Mouse (Mus musculus) limb, embryonic 15.5 days (tissue): ENCODE data around the gene Gabpb2. TPM values are rescaled to one million over a fixed set of nuclear protein-coding genes. Genes with fewer than 3 reads are reported as not detected.

Experiments
- ATAC-seq: fragments of 200-750 bp; cut with Nextera tagmentation; 2 replicates; pipeline ENCODE4 v1.8.0; 2017; ENCODE audit warnings: low read depth, moderate TSS enrichment; ENCODE audit not compliant: insufficient number of reproducible peaks, low FRiP score, low TSS enrichment
- H3K27ac ChIP-seq: fragments of 300-500 bp; sonication (generic); 2 replicates; pipeline ENCODE4 v1.5.1; 2015; ENCODE audit warnings: moderate library complexity, mild to moderate bottlenecking, inconsistent platforms
- H3K27me3 ChIP-seq: fragments of 300-500 bp; sonication (generic); 2 replicates; pipeline ENCODE4 v1.6.1; 2015; ENCODE audit warnings: inconsistent platforms
- H3K36me3 ChIP-seq: fragments of 300-500 bp; sonication (generic); 2 replicates; pipeline ENCODE4 v1.6.1; 2015; ENCODE audit warnings: inconsistent platforms
- H3K4me1 ChIP-seq: fragments of 300-500 bp; sonication (generic); 2 replicates; pipeline ENCODE4 v1.6.1; 2015; ENCODE audit warnings: inconsistent platforms
- H3K4me2 ChIP-seq: fragments of 300-500 bp; sonication (generic); 2 replicates; pipeline ENCODE4 v1.6.1; 2015; ENCODE audit warnings: mild to moderate bottlenecking, inconsistent platforms
- H3K4me3 ChIP-seq: fragments of 300-500 bp; sonication (generic); 2 replicates; pipeline ENCODE4 v1.5.1; 2015; ENCODE audit warnings: mild to moderate bottlenecking, inconsistent platforms
- H3K9ac ChIP-seq: fragments of 300-500 bp; sonication (generic); 2 replicates; pipeline ENCODE4 v1.6.1; 2015; ENCODE audit warnings: inconsistent platforms
- H3K9me3 ChIP-seq: fragments of 300-500 bp; sonication (generic); 2 replicates; pipeline ENCODE4 v1.6.1; 2016; ENCODE audit warnings: inconsistent platforms
- WGBS: fragments of 180-500 bp; shearing (Covaris S2); methylation state at CpG from one replicate; pipeline ENCODE4 v1.1.7; 2015; 5-methylcytosine and 5-hydroxymethylcytosine counted together
- polyA plus RNA-seq: library from polyadenylated mRNA; unstranded; fragments of >200 nt; fragmentation: Nextera tagmentation; extraction: Ambion mirVana; gene quantifications from 2 replicates; pipeline ENCODE4 v1.2.1, GENCODE M21; 2015

Gene Gabpb2
- polyA plus RNA-seq, 1 experiment from 2014 or later: 10.4 TPM

DNA sequence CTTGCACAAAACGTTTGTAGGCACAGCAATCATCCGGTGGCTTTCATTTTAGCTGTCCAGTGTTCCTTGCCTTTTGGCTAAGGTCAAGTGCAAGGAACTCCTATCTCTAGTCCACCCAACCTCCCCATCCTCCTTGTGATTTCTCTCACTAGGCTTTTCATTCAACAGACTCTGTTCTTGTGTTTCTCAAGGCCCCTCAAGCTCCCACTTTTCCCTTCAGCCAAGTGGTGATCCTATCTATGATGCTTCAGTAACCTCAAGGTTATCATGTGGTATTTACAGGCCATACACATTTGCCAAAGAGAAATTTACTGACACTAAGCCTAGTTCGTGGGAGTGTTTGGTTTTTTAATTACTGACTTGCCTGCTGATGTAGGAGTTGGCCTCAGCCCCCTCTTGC, 37.8 kb downstream of the Gabpb2 start:
- Histone ChIP-seq H3K4me2 (no peak overlapping the region), H3K27me3 (no peaks in the 10 kb centered on the region), H3K4me3 (no peak overlapping the region), H3K4me1 (no peaks in the 10 kb centered on the region), H3K36me3 (peaks cover 22% of the 10 kb centered on the region), H3K9ac (no peak overlapping the region), H3K9me3 (no peaks in the 10 kb centered on the region), H3K27ac (no peak overlapping the region)
- no peak for ATAC-seq
- WGBS: 65% methylated on average over 3 of the region's 3 CpGs

GRCm38 (mm10) chr3:95178948-95179347, 38.8 kb downstream of the Gabpb2 start:
- Histone ChIP-seq H3K27me3 (peaks cover 3% of the 10 kb centered on the region; the same call in 1 of the 2 replicates), H3K9ac (no peak overlapping the region), H3K4me2 (no peak overlapping the region), H3K4me3 (no peak overlapping the region), H3K36me3 (peaks cover 12% of the 10 kb centered on the region), H3K9me3 (no peaks in the 10 kb centered on the region), H3K27ac (no peak overlapping the region), H3K4me1 (peaks cover 4% of the 10 kb centered on the region)
- 80% methylated on average over 5 of the region's 5 CpGs for WGBS
- no peak for ATAC-seq

- no peak overlapping the region for H3K4me3 ChIP-seq
- H3K4me1 ChIP-seq: peaks cover 17% of the 10 kb centered on the region
- ATAC-seq: no peak
- H3K9me3 ChIP-seq: no peaks in the 10 kb centered on the region
- no peak overlapping the region for H3K4me2 ChIP-seq
- H3K27ac ChIP-seq: no peak overlapping the region
- peaks cover 14% of the 10 kb centered on the region for H3K36me3 ChIP-seq
- peaks cover 14% of the 10 kb centered on the region for H3K27me3 ChIP-seq
- no peak overlapping the region for H3K9ac ChIP-seq
- 55% methylated on average over 6 of the region's 6 CpGs for WGBS
Measured at GRCm38 (mm10) chr3:95177583-95177982, 40.1 kb downstream of the Gabpb2 start.

GRCm38 (mm10) chr3:95176500-95176899, 41.2 kb downstream of the Gabpb2 start:
- H3K4me3 ChIP-seq: no peak overlapping the region
- ATAC-seq: no peak
- WGBS: 68% methylated on average over 3 of the region's 3 CpGs
- no peak overlapping the region for H3K4me2 ChIP-seq
- no peak overlapping the region for H3K27ac ChIP-seq
- H3K27me3 ChIP-seq: peaks cover 25% of the 10 kb centered on the region
- H3K4me1 ChIP-seq: peaks cover 20% of the 10 kb centered on the region
- H3K36me3 ChIP-seq: peaks cover 19% of the 10 kb centered on the region
- H3K9me3 ChIP-seq: no peaks in the 10 kb centered on the region
- no peak overlapping the region for H3K9ac ChIP-seq

DNA sequence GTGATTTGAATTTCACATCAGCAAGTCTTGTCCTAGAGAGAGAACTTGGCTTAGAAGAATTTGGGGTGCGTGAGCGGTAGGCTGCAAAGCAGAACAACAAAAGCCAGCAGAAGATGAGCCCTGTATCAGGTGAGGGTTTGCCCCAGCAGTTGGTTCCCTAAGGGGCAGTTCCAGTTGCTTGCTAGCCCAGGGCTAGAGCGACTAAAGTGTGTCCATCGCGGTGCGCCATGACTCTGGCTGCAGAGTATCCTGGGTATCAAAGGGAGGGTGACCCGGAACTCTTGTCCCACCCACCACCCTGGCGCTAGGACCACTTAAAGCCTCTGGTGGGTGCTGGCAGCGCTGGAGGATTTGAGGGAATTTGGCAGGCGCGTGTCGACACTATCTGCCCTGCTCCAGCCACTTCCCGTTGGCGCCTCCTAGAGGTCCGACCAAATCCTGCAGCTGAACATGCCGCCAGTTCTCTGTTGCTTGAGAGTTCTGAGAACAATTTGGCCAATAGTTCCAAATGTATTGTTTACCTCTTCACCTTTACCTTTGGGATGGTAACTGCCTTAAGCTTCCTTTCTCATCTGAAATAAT, 43.6 kb downstream of the Gabpb2 start:
- H3K4me1 ChIP-seq: peaks cover 20% of the 10 kb centered on the region
- peak overlapping the region; percentile 41 for H3K4me2 ChIP-seq
- H3K27ac ChIP-seq: no peak overlapping the region
- H3K9ac ChIP-seq: peak overlapping the region; percentile 20; the same call in 1 of the 2 replicates
- WGBS: 22% methylated on average over 16 of the region's 16 CpGs
- H3K27me3 ChIP-seq: peaks cover 44% of the 10 kb centered on the region
- no peaks in the 10 kb centered on the region for H3K9me3 ChIP-seq
- H3K36me3 ChIP-seq: peaks cover 42% of the 10 kb centered on the region
- ATAC-seq: no peak
- peak overlapping the region; percentile 28; the same call in 1 of the 2 replicates for H3K4me3 ChIP-seq

- Histone ChIP-seq H3K27ac (no peak overlapping the region), H3K9ac (peak overlapping the region; percentile 20; the same call in 1 of the 2 replicates), H3K9me3 (no peaks in the 10 kb centered on the region), H3K4me1 (peaks cover 20% of the 10 kb centered on the region), H3K4me2 (peak overlapping the region; percentile 41), H3K27me3 (peaks cover 44% of the 10 kb centered on the region), H3K4me3 (peak overlapping the region; percentile 28), H3K36me3 (peaks cover 49% of the 10 kb centered on the region)
- WGBS: 22% methylated on average over 58 of the region's 58 CpGs
- ATAC-seq: no peak
Measured at GRCm38 (mm10) chr3:95173256-95173949, 44.3 kb downstream of the Gabpb2 start.

- no peaks in the 10 kb centered on the region for H3K9me3 ChIP-seq
- H3K4me3 ChIP-seq: peak overlapping the region; percentile 28; the same call in 1 of the 2 replicates
- H3K4me1 ChIP-seq: peaks cover 20% of the 10 kb centered on the region
- peaks cover 57% of the 10 kb centered on the region for H3K36me3 ChIP-seq
- no peak overlapping the region for H3K27ac ChIP-seq
- no peak overlapping the region for H3K4me2 ChIP-seq
- peaks cover 44% of the 10 kb centered on the region for H3K27me3 ChIP-seq
- no peak overlapping the region for H3K9ac ChIP-seq
- no peak for ATAC-seq
- WGBS: 47% methylated on average over 80 of the region's 84 CpGs
Measured at GRCm38 (mm10) chr3:95172526-95173255, 45.0 kb downstream of the Gabpb2 start.

DNA sequence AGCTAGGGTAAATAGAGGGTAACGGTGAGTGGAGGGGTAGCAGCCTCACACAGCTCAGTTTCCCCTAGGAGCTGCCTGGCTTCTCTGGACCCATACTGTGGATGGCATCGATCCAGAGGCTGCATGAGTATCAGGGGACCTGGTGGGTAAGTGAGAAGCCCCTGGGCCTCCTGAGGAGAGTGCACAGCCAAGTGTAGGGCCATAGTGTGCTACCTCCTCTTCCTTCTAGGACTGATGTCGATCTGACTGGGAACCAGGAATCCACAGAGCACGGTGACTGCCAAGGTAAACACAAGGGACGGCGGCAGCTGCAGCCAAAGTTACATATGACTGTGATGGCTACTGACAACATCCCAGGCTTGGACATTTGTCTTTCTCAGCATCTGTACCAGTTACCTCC, 46.6 kb downstream of the Gabpb2 start:
- H3K4me2 ChIP-seq: no peak overlapping the region
- no peak overlapping the region for H3K9ac ChIP-seq
- 64% methylated on average over 6 of the region's 6 CpGs for WGBS
- H3K36me3 ChIP-seq: peaks cover 72% of the 10 kb centered on the region
- H3K27ac ChIP-seq: no peak overlapping the region
- no peak for ATAC-seq
- H3K4me1 ChIP-seq: peaks cover 20% of the 10 kb centered on the region
- no peak overlapping the region for H3K4me3 ChIP-seq
- H3K9me3 ChIP-seq: no peaks in the 10 kb centered on the region
- peaks cover 44% of the 10 kb centered on the region for H3K27me3 ChIP-seq

- no peak overlapping the region for H3K9ac ChIP-seq
- peaks cover 79% of the 10 kb centered on the region for H3K36me3 ChIP-seq
- H3K27me3 ChIP-seq: peaks cover 44% of the 10 kb centered on the region
- H3K4me1 ChIP-seq: peaks cover 20% of the 10 kb centered on the region
- no peak overlapping the region for H3K4me2 ChIP-seq
- no peak overlapping the region for H3K27ac ChIP-seq
- ATAC-seq: no peak
- no peaks in the 10 kb centered on the region for H3K9me3 ChIP-seq
- whole genome bisulfite sequencing: 92% methylated on average over 10 of the region's 10 CpGs
- H3K4me3 ChIP-seq: no peak overlapping the region
Measured at GRCm38 (mm10) chr3:95169996-95170395, 47.7 kb downstream of the Gabpb2 start.

- Histone ChIP-seq H3K9me3 (no peaks in the 10 kb centered on the region), H3K4me1 (peaks cover 33% of the 10 kb centered on the region), H3K27me3 (peaks cover 4% of the 10 kb centered on the region), H3K36me3 (peaks cover 52% of the 10 kb centered on the region), H3K27ac (no peak overlapping the region), H3K9ac (no peak overlapping the region), H3K4me3 (no peak overlapping the region), H3K4me2 (no peak overlapping the region)
- ATAC-seq: no peak
- 84% methylated on average over 5 of the region's 5 CpGs for WGBS
Measured at GRCm38 (mm10) chr3:95164840-95165239, 52.9 kb downstream of the Gabpb2 start.

DNA sequence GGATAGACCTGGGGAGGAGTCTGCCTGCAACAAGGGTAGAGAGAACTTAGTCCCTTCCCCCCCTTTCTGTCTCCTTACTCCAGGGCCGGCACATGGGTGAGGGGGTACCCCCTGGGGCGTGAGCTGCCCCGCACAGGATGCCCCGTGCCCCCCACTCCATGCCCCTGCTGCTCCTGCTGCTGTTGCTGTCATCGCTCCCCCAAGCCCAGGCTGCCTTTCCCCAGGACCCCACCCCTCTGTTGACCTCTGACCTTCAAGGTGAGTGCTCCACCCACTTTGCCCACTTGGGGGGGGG, 53.5 kb downstream of the Gabpb2 start:
- no peak overlapping the region for H3K4me3 ChIP-seq
- H3K4me2 ChIP-seq: no peak overlapping the region
- no peak for ATAC-seq
- WGBS: 68% methylated on average over 5 of the region's 5 CpGs
- H3K9me3 ChIP-seq: no peaks in the 10 kb centered on the region
- peaks cover 38% of the 10 kb centered on the region for H3K4me1 ChIP-seq
- no peak overlapping the region for H3K9ac ChIP-seq
- peaks cover 45% of the 10 kb centered on the region for H3K36me3 ChIP-seq
- 0 out of 2 replicates have a peak overlapping the region, but pooled peaks have one; percentile 67 for H3K27ac ChIP-seq
- H3K27me3 ChIP-seq: no peaks in the 10 kb centered on the region
